Mouse (Mus musculus) lung, postnatal 10 days (tissue): ENCODE results near the gene Ube2c.
A peak's percentile ranks its signal among the peaks of the same experiment; 100 is the strongest.

Source experiments
- DNase-seq: peaks from one replicate; pipeline ENCODE4 v3.0.0; 2021

Ube2c gene

DNA sequence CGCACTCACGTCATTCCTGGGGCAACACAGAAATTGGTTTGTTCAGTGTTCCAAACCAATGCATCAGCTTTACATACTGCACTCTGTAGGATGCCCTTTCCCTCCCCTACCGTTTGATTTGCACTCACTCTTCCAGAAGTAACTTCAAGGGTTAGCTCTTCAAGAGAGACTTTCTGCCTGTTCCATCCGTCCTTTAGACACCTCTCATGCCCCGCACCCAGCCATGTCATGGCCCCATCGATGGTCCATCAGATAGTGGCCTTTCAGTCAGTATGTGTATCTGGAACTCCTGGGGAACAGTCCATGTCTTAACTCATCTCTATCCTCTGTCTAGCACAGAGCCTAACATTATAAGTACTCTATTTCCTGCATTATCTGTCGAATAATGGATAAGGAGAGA, 7.1 kb upstream of the Ube2c start:
- DNase-seq: no peak

DNA sequence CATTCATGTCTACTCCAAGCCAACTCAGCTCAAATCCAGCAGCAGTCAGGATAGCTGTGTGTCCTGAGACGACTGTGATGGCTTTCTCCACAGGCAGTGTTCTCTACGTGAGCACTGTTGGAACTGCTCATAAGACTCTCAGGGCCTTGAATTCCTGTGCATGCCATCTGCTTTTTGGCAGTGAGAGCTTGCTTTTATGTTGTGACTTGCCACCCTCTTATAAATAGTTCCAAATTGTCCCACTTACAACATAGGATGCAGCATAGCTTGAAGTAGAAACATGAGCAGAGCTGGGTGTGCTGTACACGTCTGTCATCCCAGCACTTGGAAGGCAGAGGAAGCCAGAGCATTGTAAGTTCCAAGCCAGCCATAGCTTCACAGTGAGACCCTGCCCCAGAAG, 3.9 kb upstream of the Ube2c start:
- DNase-seq: no peak

DNA sequence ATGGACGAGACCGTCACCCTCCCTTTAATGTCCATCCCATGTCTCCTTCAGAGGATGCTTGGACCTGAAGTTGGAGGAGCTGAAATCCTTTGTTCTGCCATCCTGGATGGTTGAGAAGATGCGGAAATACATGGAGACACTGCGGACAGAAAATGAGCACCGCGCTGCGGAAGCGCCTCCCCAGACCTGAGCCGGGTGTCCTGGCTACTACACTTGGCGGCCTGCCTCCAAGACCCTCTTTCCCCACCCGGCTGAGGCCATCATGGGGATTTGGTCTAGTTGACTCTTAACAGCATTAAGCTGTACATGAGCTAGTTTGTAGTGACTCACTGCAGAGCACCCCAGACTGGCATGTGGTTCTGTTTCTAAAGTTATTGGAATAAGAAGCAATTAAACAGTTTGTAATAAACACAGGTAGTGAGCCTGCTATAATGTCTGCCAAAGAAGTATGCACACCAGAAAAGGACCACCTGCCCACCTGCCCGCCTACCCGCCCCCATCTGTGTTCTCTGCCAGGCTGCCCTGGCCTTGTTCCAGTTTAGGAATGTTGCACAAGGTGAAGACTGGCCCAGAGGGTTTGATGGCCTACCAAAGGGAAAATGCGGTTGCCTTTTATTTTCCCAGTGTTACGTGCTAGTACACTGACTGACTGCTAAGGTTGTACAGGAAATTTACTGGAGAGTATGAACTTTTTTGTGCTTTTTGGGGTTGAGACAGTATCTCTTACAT, 1.7 kb upstream of the Ube2c start:
- no peak for DNase-seq

DNA sequence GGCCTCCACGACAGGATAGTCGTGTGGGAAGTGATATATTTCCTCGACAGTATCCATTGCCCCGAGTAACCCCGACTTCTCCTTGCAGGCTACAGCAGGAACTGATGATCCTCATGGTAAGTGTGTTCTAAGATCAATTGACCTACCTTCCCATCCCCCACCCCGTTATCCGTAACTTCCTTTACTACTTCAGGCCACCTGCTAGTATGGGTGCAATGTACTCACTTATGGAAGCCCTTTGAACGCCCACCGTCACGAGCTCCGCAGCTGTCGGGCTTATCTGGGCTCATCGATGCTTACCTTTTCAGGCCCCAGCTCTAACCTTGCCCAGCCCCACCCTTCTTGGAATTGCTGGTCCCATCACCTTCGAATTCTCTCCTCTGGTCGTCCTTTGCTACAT, 581 bp downstream of the Ube2c start:
- DNase-seq: no peak

DNA sequence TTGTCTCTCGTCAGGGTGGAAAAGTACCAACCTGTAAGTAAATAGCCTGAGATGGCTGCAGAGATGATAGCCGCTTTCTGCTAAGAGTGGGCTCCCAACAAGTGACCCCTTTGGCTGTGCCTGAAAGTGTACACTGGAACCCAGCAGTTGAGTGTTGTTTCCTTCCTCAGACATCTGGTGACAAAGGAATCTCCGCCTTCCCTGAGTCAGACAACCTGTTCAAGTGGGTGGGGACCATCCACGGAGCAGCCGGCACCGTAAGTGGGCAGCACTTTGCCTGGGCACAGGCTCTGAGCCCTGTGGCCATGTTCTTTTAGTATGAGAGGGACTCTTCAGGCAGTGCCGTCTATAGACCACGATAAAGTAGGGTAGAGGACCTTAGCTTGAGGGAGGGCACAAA, 1.4 kb downstream of the Ube2c start:
- DNase-seq: no peak

DNA sequence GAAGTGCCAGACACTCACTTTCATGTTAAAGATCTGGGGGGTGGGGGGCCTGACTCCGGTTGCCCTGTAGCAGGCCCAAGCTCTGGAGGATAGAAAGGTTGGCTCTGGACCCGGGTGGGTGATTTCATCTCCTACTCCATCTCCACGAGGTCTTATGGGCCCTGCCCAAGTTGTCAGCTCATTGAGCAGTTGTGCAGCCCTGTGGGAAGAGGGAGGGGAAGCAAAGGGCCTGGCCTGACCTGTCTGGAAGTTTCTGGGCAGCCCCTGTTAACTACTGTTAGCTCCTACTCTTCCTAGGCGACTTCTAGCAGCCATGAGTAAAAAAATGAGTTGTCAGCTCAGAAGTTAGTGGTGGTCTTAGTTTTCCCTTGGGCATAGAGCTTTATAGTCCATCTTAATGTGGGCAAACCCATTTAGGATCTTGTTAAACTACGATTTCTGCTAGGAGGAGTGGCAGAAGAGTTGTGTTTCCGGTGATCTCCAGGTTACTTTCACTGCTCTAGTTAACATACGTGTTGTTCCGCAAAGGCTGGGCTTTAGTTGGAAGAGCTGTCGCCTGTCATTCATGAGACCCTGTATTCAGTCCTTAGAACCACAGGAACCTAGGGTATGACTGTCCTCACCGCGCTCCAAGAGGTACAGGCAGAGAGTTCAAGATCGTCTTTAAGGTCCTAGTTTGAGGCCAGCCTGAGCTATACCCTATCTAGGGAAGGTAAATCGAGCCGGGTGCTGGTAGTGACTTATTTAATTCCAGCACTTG, 3.7 kb downstream of the Ube2c start:
- no peak for DNase-seq

DNA sequence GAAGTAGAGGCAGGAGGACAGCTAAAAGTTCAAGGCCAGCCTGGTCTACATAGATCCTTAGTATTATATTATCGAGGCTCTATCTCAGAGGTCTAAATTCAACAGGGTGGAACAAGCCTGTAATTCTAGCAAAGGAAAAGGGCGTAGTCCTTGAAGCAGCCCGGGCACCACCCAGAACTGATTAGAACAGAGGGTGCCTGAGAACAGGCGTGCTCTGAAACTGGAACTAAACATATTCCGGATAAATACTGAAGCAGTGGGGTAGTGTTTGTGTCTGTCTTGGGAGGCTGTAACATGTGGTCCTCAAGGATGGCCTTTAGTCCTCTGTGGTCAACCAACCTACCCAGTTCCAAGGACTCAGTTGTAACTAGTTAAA, 4.3 kb downstream of the Ube2c start:
- no peak for DNase-seq

DNA sequence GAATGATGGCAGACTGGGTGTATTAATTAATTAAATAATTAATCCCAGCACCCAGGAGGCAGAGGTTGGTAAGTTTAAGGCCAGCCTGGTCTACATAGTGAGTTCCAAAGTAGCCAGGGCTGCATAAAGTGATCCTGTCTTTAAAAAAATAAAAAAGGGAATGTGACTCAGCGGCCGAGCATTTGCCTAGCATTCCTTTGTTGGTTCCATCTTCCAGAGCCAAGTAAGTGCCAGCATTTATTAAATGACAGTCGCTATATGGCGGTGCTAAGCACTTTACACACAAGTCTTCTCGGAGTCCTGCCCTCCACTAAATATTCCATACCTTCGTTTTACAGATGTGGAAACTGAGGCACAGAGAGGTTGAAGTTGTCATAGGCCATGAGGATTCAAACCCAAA, 6.4 kb downstream of the Ube2c start:
- no peak for DNase-seq

DNA sequence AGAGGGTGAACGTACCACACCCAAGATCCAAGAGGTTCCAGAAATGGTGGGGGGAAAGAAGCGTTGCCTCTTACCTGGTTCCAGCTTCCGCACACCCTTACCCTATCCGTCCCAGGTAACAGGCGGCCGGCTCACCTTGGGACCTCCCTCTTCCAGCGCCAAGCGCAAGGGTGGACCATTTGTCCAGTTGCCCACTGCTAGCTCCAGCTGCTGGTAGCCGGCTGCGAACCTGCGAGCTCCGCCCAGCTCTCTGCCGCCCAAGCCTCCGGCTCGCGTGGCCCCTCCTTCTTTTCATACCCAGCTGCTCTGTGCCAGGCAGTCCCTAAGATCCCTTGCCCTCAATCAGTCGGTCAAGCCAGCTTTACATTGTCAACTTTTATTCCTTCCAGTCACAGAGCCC, 7.1 kb downstream of the Ube2c start:
- DNase-seq: no peak

DNA sequence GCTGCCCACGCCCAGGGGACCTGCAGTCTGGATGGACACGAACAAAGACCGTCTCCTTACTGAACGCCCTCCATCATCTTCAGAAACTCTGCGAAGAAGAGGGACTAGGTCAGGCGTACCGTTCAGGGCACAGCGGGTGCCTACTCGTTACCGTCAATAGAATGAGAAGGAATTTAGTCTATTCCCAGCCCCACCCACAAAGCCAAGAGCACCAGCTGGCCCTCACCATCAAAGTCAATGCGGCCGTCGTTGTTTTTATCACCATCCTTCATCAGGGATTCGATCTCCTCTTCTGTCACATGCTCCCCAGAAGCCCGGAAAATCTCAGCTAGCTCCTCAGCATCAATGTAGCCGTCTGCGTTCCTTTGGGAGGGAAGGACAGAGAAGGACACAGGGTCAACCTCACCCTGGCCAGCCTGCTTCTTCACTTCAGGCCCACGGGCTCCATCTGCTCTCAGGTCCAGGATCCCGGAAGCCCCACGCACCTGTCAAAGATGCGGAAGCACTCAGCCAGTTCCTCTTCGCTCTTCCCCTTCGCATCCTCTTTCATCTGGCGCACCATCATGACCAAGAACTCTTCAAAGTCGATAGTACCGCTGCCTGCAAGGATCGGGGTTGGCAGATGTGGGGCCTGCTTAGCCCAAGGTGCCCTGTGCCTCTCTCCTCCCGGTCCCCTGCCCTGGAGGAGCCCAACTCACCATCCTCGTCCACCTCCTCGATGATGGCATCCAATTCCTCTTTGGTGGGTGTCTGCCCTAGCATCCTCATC, 7.7 kb downstream of the Ube2c start:
- DNase-seq: no peak

DNA sequence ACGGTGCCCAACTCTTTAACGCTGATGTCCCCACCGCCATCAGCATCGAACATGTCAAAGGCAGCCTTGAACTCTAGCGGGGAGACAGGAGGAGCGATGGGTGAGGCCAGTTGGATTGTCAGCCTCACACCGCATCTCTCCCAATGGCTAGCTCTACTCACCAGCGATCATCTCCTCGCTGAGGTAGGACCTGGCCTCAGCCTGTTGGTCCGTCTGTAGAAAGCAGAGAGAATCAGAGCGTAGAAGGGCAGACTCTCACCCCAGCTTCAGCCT, 8.3 kb downstream of the Ube2c start:
- no peak for DNase-seq

DNA sequence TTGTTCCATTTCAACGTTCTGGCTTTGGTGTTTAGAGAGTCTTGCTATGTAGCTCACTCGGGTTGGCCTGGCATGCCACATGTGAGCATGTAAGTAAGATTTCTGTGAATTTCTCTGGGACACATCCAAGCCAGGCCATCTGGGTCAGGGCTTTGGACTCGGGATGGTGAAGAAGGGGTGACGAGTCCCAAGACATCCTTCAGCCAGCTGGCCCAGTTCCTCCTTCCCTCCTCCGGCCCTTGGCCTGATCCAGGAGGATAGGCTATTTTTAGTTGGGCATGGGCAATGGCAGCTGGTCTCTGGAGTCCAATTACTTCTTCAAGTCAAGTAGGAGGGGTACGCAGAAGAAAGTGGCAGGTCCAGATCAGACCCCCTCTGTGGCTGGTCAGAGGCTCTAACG, 9.1 kb downstream of the Ube2c start:
- DNase-seq: no peak

DNA sequence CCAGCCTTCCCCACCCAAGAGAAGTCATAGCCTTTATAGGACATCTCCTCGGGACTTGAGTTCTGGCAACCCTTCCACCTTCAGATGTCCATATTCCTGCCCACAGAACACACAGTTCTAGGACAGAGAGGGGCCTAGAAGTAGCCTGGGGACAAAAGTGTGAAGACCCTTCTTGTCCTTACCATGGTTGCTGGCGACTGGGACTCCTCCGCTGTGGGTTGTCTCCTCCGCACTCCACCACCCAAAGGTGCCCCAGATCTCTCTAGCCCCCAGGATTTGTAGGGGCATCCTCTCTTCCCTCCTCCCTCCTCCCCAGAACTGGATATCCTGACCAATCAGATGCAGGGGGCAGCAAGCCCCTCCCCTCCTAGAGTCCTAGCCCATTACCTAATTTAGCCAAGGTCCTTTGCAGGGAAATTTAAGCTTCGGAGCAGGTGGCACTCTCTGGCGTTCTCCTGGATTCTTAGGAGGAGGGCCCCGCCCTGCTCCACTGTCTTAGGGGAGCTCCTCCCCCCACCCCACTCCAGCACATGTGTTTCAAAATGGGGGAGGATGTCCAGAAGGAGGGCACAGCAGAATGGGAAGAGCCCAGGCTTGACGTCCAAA, 9.9 kb downstream of the Ube2c start, which contains the start of gene Tnnc2:
Gene Tnnc2, minus strand, starts transcription at position 487 of the 606 bp plus-strand sequence.
- no peak for DNase-seq

DNA sequence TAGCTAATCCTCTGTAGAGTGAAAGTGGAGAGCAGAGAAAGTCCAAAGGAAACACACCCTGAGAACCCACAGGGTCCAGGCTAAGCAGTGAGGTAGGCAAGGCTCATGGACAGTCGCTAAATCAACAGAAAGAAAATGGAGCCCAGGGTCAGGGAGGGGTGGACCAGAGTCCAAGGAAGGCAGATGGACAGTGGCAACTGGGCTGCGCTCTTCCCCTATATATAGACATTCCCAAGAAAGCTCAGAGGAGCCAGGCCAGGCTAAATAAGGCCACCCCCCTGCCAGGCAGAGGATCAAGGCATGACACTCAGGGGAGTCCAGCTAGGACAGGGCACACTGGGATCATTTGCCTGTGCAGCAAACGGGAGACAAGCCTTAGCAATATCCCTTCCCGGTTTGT, 12.2 kb downstream of the Ube2c start:
- no peak for DNase-seq

DNA sequence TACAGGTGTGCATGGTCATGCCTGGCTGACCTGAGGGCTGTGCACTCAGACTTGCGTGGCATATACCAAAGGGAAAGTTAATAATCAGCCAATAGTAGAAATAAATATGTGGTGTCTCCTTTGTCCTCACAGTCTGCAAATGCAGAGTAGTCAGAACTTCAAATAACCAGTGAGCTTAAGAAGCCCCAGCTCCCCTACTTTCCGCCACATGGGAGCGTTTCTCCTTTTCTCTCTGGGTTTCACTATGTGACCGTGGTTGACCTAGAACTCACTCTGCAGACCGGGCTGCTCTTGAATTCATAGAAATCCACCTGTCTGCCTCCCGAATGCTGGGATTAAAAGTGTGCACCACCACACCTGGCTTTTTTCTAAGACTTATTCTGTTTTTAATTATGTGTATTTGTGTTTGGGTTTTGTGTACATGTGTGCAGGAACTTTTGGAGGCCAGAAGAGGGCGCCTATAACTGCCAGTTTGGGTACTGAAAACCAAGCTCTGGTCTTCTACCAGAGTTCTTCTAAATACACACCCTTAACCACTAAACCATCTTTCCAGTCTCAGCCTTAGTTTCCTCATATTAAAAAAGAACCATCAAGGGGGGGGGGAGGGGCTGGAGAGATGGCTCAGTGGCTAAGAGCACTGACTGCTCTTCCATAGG, 14.4 kb downstream of the Ube2c start:
- DNase-seq: no peak

DNA sequence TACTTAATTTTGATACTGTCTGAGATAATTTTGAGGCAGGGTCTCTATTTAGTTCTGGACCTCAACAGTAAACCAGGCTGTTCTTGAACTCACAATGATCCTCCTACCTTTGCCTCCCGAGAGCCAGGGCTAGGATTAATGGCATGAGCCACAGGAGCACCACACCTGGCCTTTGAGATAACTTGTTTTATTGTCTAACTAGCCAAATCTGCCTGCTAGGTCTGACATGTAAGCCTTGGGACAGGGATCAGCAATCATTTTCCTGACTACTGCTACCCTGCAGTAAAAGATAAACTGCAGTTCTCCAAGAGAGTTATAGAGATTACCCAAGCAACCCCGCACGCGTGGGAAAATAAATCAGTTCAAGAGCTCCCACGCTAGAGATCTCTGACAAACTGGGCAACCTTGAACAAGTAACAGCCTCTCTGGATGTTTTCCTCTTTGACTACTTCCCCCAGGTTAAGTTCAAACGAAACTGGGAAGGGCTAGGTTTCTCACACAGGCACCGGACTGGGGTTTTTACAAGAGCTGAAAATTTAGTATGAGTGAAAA, 15.2 kb downstream of the Ube2c start:
- no peak for DNase-seq

DNA sequence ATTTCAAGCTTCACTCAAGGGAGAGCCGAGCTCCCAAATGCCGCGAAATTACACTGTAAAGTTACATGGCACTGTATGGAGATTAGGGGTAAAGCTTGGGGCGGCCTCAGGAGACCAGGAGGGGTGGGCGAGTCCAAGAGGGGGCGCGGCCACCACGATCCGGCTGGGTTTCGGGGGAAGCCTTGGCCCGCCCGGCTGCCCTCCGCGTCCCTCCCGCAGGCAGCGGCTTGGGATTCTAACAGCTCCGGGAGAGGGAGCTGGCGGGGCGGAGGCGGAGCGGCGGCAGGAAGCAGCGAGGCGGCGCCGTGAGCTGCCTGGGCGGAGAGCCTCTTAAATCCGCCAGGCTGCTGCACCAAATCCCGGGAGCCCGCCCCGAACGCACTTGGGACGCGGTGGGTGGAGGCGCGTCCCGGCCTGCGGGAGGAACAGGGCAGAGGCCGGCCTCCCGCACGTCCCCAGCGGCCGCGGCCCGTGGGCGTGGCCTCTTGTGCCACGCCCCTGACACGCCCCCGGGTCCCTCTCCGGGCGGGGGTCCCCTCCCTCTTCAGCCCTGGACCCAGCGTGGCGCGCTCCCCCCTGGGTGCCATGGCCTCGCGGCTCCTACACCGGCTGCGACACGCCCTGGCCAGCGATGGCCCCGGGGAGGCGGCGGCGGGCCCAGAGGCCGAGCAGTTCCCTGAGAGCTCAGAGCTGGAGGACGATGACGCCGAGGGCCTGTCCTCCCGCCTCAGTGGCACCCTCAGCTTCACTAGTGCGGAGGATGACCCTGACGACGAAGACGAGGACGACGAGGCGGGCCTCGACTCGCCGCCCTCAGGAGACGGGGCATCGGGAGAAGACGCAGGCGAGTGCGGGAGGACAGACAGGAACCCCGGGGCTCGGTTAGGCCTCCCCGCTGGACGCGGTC, 16.0 kb downstream of the Ube2c start, which contains the start of gene Snx21:
Gene Snx21, plus strand, starts transcription at position 343 of the 907 bp plus-strand sequence.
- DNase-seq: peak; percentile 92

DNA sequence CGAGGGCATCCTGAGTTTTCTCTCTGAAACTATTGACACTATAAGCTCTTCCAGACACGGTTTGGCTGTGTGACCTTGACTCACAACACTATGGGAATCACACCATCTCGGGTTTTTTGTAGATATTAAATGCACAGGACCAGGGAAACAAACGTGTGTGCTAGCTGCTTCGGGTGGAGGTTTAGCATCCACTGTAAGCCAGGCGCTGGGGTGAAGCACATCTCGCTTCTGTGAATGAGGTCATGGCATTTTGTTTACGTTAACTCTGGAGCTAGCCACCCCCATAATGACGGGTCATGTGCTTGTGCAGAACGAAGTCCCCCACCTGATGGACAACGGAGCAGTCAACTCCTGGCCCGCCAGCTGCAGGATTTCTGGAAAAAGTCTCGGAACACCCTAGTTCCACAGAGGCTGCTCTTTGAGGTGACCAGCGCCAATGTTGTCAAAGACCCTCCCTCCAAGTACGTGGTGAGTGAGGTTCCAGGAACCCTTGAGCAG, 16.7 kb downstream of the Ube2c start:
- DNase-seq: peak; percentile 64

DNA sequence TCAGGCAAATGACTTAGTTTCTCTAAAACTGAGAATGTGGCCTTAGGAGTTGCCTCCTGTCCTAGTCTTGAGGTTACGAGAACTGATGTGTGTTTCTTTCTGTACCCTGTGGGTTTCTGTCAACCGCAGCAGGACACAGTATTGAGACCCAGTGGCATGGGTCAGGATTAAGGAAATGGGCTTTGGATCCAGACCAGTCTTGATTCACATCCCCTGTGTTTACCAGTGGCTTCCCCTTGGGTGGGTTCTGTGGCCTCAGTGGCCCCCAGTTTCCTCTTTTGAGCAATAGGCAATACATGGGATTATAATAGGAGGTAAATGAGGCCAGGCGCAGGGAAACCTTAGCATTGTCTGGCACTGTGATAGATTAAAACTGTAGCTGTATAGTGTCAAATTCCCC, 17.3 kb downstream of the Ube2c start:
- no peak for DNase-seq

DNA sequence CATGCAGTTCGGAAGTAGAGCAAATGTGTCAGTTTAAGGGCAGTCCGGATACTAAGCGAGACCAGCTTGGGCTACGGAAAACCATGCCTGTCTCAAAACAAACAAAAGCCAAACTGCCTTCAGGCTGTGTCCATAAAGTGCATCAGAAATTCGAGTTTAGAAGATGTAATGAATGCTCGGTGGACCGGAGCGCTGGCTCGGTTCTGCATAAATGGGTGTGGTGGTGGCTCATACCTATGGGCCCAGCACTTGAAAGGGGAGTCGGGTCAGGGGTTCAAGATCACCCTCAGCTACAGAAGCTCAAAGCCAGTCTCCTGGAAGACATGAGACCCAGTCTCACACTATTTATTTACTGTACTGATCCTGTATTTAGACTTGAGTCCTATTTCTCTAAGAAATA, 18.1 kb downstream of the Ube2c start:
- DNase-seq: no peak

DNA sequence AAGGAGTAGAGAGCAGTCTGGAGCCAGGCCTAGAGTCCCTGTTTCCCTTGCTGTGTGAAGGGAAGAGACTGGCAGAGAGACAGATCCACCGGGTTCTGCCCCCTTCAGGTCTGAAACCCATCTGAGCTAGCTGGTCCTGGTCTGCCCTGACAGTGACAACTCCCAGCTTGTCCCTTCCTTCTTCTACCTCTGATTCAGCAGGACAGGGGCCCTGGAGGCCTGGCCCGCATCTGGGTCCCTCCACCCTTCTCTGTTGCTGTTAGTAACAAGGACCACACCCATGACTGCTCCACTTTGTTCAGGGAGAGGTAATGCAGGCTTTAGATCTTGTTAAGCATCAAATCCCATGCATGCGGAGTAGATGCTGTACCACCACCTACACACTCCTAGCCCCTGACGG, 18.7 kb downstream of the Ube2c start:
- no peak for DNase-seq
